Mouse (Mus musculus): ENCODE data around the gene D10Jhu81e. TPM values are rescaled to one million over a fixed set of nuclear protein-coding genes. Genes with fewer than 3 reads are reported as not detected.

The D10Jhu81e gene
- total and polyA plus RNA-seq, 3 experiments, result 50.6 to 57.4 TPM; not detected in 1

- no peak for TF ChIP-seq CTCF (IDR thresholded peaks at IDR 0.05 in 2 of 3, conservative IDR thresholded peaks at IDR 0.05 in 1 of 3; ENCODE audit: control insufficient read depth in 1 of 3, insufficient read depth in 1 of 3, low read depth in 2 of 3, low read length in 3 of 3, poor library complexity in 1 of 3, severe bottlenecking in 1 of 3)
Observed at GRCm38 (mm10) chr10:78148834-78149766, 20.5 kb downstream of the D10Jhu81e start (continued).

- H3K9me3 ChIP-seq (replicated peaks; ENCODE audit: insufficient read depth, low read length), result no peaks in the 10 kb centered on the region
- H3K27me3 ChIP-seq (ENCODE audit: control insufficient read depth in 1 of 2, insufficient read depth in 2 of 2, low read length in 2 of 2), result peaks cover 7 to 8% of the 10 kb centered on the region in 2 experiments; a peak in 3 of 4 replicates
- no peak overlapping the region for H3K27ac ChIP-seq (ENCODE audit: control insufficient read depth, low read depth, low read length)
- H3K79me2 ChIP-seq (ENCODE audit: control insufficient read depth, insufficient read depth, low read length, poor library complexity), result no peaks in the 10 kb centered on the region
- H3K4me1 ChIP-seq (ENCODE audit: control insufficient read depth in 1 of 2, insufficient read depth in 2 of 2, low read length in 2 of 2), result peaks cover 0 to 11% of the 10 kb centered on the region in 2 experiments; a peak in 2 of 4 replicates
- DNase-seq (ENCODE audit: low read depth, low spot score), result peak; percentile 31
- no peak overlapping the region for H3K9ac ChIP-seq (ENCODE audit: control insufficient read depth, low read depth, low read length, poor library complexity, severe bottlenecking)
- TF ChIP-seq ELF1 (IDR thresholded peaks at IDR 0.05; ENCODE audit: low read depth, low read length) (no peak), JUND (IDR thresholded peaks at IDR 0.05; ENCODE audit: low read depth, low read length) (peak; percentile 97), RCOR1 (IDR thresholded peaks at IDR 0.05; ENCODE audit: low read depth, low read length) (no peak), ZMIZ1 (IDR thresholded peaks at IDR 0.05; ENCODE audit: low read depth, low read length) (no peak), NELFE (IDR thresholded peaks at IDR 0.05; ENCODE audit: low read depth, low read length) (no peak), SIN3A (IDR thresholded peaks at IDR 0.05; ENCODE audit: low read length) (no peak), USF1 (IDR thresholded peaks at IDR 0.05; ENCODE audit: low read depth, low read length) (no peak), GABPA (IDR thresholded peaks at IDR 0.05; ENCODE audit: low read depth, low read length) (no peak), MEF2A (IDR thresholded peaks at IDR 0.05; ENCODE audit: extremely low read depth, insufficient replicate concordance, low read depth, low read length, poor library complexity, severe bottlenecking) (no peak), POLR2AphosphoS2 (IDR thresholded peaks at IDR 0.05; ENCODE audit: low read length) (no peak), KAT2A (conservative IDR thresholded peaks at IDR 0.05; ENCODE audit: low read depth, low read length) (no peak), RAD21 (IDR thresholded peaks at IDR 0.05; ENCODE audit: low read depth, low read length) (no peak), MYC (IDR thresholded peaks at IDR 0.05; ENCODE audit: low read depth, low read length) (peak; percentile 74; the same call in 1 of the 2 replicates), MAX (IDR thresholded peaks at IDR 0.05; ENCODE audit: low read length) (0 out of 2 replicates have a peak, but pooled peaks have one; percentile 36), ZNF384 (IDR thresholded peaks at IDR 0.05; ENCODE audit: low read depth, low read length) (peak; percentile 44; the same call in 1 of the 2 replicates), ETS1 (IDR thresholded peaks at IDR 0.05; ENCODE audit: low read depth, low read length) (no peak), GATA1 (IDR thresholded peaks at IDR 0.05; ENCODE audit: low read depth, low read length) (peak; percentile 11; the same call in 1 of the 2 replicates), POLR2A (IDR thresholded peaks at IDR 0.05; ENCODE audit: control insufficient read depth in 1 of 2, insufficient read depth in 1 of 2, low read depth in 1 of 2, low read length in 2 of 2, poor library complexity in 1 of 2) (no peak), USF2 (IDR thresholded peaks at IDR 0.05; ENCODE audit: borderline replicate concordance in 1 of 2, insufficient read depth in 1 of 2, low read depth in 1 of 2, low read length in 2 of 2) (no peak), HCFC1 (IDR thresholded peaks at IDR 0.05; ENCODE audit: low read depth, low read length) (no peak), MAZ (IDR thresholded peaks at IDR 0.05; ENCODE audit: low read depth, low read length) (no peak), MAFK (IDR thresholded peaks at IDR 0.05; ENCODE audit: borderline replicate concordance, low read depth, low read length) (no peak), ZC3H11A (IDR thresholded peaks at IDR 0.05; ENCODE audit: low read depth, low read length) (no peak)
- no peaks in the 10 kb centered on the region for H3K36me3 ChIP-seq (ENCODE audit: control insufficient read depth in 1 of 2, insufficient read depth in 2 of 2, low read length in 2 of 2)
- no peak overlapping the region for H3K4me3 ChIP-seq (ENCODE audit: control insufficient read depth in 1 of 2, insufficient read depth in 1 of 2, low read depth in 2 of 2, low read length in 2 of 2)
Observed at GRCm38 (mm10) chr10:78147908-78148441, 21.6 kb downstream of the D10Jhu81e start.
